Mouse (Mus musculus): ENCODE data around the gene 1700123O20Rik. TPM values are rescaled to one million over a fixed set of nuclear protein-coding genes. Genes with fewer than 3 reads are reported as not detected.
A peak's percentile ranks its signal among the peaks of the same experiment; 100 is the strongest.

Gene 1700123O20Rik
- 84.9 and 89.0 TPM in 2 replicates for polyA plus RNA-seq (2016; fragmentation: Nextera tagmentation; extraction: Ambion mirVana)

GRCm38 (mm10) chr14:54686063-54686521 lies at the start of gene 1700123O20Rik:
1700123O20Rik (plus strand) TSS chr14:54686216.
- H3K9ac ChIP-seq (replicated peaks), result peak within 1 kb of the TSS; percentile 83
- H3K4me3 ChIP-seq, result peak within 1 kb of the TSS; percentile 75
- H3K27ac ChIP-seq (replicated peaks), result peak within 1 kb of the TSS; percentile 92
- no peaks in the 10 kb centered on the region for H3K27me3 ChIP-seq
- peak; percentile 77 for ATAC-seq (ENCODE audit: low FRiP score, low read depth)
- peaks cover 23% of the 10 kb centered on the region for H3K4me1 ChIP-seq
- H3K36me3 ChIP-seq, result peaks cover 49% of the 10 kb centered on the region
- under 1% methylated on average over 41 of the region's 41 CpGs for WGBS
- peak within 1 kb of the TSS; percentile 83 for H3K4me2 ChIP-seq (replicated peaks)
- no peaks in the 10 kb centered on the region for H3K9me3 ChIP-seq

GRCm38 (mm10) chr14:54636954-54637353 lies 49.1 kb upstream of the 1700123O20Rik start:
- peaks cover 18% of the 10 kb centered on the region for H3K4me1 ChIP-seq
- H3K4me2 ChIP-seq (replicated peaks), result no peak overlapping the region
- no peak overlapping the region for H3K9ac ChIP-seq (replicated peaks)
- peaks cover 67% of the 10 kb centered on the region for H3K36me3 ChIP-seq
- WGBS, result 55% methylated on average over 8 of the region's 8 CpGs
- no peak for ATAC-seq (ENCODE audit: low FRiP score, low read depth)
- H3K9me3 ChIP-seq, result no peaks in the 10 kb centered on the region
- no peaks in the 10 kb centered on the region; the same call in 1 of the 2 replicates for H3K27me3 ChIP-seq
- no peak overlapping the region for H3K4me3 ChIP-seq
- H3K27ac ChIP-seq (replicated peaks), result no peak overlapping the region

- H3K4me2 ChIP-seq (replicated peaks), result no peak overlapping the region
- no peak for ATAC-seq (ENCODE audit: low FRiP score, low read depth)
- peaks cover 65% of the 10 kb centered on the region for H3K36me3 ChIP-seq
These were observed 47.8 kb upstream of the 1700123O20Rik start for GRCm38 (mm10) chr14:54638210-54638609.

DNA sequence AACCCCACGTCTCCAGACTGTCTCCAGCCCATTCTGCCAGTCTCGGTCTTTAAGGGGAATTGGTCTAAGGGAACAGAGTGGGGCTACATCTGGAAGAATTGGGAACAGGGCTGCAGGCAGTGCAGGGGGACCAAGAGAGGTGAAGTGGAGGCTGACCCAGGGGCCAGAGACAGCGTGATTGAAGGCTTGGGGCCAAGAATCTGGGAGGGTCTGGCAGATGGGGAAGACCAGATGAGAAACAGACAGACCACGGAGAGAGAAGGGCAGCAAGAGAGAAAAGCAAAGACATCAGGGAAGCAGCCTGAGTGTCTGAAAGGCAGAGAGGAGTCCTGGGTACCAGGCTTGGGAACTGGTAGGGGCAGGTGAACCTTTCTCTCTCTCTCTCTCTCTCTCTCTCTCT lies 45.9 kb upstream of the 1700123O20Rik start:
- H3K4me1 ChIP-seq, result peaks cover 18% of the 10 kb centered on the region
- peaks cover 68% of the 10 kb centered on the region for H3K36me3 ChIP-seq
- H3K4me2 ChIP-seq (replicated peaks), result peak overlapping the region; percentile 91
- peak overlapping the region; percentile 73 for H3K4me3 ChIP-seq
- no peaks in the 10 kb centered on the region for H3K9me3 ChIP-seq
- no peaks in the 10 kb centered on the region for H3K27me3 ChIP-seq
- WGBS, result 25% methylated on average over 4 of the region's 4 CpGs
- H3K9ac ChIP-seq (replicated peaks), result peak overlapping the region; percentile 86
- no peak overlapping the region for H3K27ac ChIP-seq (replicated peaks)
- ATAC-seq (ENCODE audit: low FRiP score, low read depth), result no peak

More at GRCm38 (mm10) chr14:54638210-54638609, 47.8 kb upstream of the 1700123O20Rik start:
- 72% methylated on average over 5 of the region's 5 CpGs for WGBS
- no peak overlapping the region for H3K4me3 ChIP-seq
- peaks cover 18% of the 10 kb centered on the region for H3K4me1 ChIP-seq
- no peaks in the 10 kb centered on the region for H3K9me3 ChIP-seq
- H3K27ac ChIP-seq (replicated peaks), result no peak overlapping the region
- H3K27me3 ChIP-seq, result no peaks in the 10 kb centered on the region
- no peak overlapping the region for H3K9ac ChIP-seq (replicated peaks)

DNA sequence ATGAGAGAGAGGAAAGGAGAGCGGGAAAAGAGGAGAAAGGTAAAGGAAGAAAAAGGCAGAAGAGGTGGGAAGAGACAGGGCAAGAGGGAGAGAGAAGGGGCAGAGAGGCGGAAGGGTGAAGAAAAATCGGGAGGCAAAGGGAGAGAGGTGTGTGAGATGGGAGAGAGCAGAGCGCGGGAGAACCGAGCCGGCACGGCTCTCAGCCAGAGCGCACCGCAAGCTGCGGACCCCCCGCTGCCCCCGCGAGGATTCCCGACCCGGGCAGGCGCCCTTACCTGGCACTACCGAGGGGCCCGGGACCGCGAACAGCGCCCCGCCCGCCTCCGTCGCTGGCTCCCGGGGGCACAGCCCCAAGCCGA lies 45.1 kb upstream of the 1700123O20Rik start, which contains the start of gene Gm17606:
TSS of gene Gm17606 (plus strand) at position 7 of the 359 bp plus-strand sequence.
- Histone ChIP-seq H3K4me2 (replicated peaks) (peak within 1 kb of the TSS; percentile 91), H3K4me1 (peaks cover 18% of the 10 kb centered on the region), H3K9me3 (no peaks in the 10 kb centered on the region), H3K27me3 (no peaks in the 10 kb centered on the region), H3K27ac (replicated peaks) (peak within 1 kb of the TSS; percentile 92), H3K9ac (replicated peaks) (peak within 1 kb of the TSS; percentile 86), H3K4me3 (peak within 1 kb of the TSS; percentile 73), H3K36me3 (peaks cover 71% of the 10 kb centered on the region)
- no peak for ATAC-seq (ENCODE audit: low FRiP score, low read depth)
- under 1% methylated on average over 28 of the region's 28 CpGs for WGBS

DNA sequence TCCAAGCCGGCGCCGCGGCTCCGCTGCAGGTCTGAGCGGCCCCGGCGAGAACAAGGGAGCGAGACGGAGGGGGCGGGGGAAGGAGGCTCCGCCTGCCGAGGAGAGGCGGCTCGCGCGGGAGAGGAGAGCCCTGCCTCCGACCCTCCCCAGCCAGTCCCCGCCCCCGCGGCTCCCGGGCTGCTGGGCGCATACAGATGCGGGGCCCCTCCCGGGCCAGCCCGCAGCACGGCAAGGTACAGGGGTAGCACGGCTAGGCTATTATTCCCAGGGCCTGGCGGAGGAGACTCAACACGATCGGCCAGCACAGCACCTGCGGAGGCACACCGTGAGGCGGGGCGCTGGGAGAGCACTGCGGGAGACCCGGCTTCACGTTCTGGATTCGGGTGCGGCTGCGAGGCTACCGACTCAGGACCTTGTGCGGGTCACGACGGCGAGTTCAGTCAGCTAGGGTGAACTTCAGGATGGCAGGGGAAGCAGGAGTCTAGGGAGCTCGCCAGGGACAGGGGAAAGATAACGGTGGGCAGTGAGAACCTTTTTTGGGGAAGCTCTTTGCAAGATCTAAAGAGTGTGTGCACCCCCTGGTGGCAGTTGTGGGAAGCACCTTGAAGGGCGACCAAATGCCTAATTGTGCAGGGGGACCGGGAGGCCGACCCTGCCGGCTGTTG lies 44.6 kb upstream of the 1700123O20Rik start, which contains the start of gene Cdh24:
TSS of gene Cdh24 (minus strand) at position 60 of the 665 bp plus-strand sequence.
- ATAC-seq (ENCODE audit: low FRiP score, low read depth), result peak; percentile 90
- H3K27ac ChIP-seq (replicated peaks), result peak within 1 kb of the TSS; percentile 92
- no peaks in the 10 kb centered on the region for H3K27me3 ChIP-seq
- H3K4me1 ChIP-seq, result peaks cover 18% of the 10 kb centered on the region
- no peaks in the 10 kb centered on the region for H3K9me3 ChIP-seq
- H3K4me3 ChIP-seq, result peak within 1 kb of the TSS; percentile 73
- peaks cover 71% of the 10 kb centered on the region for H3K36me3 ChIP-seq
- WGBS, result under 1% methylated on average over 33 of the region's 52 CpGs
- peak within 1 kb of the TSS; percentile 86 for H3K9ac ChIP-seq (replicated peaks)
- H3K4me2 ChIP-seq (replicated peaks), result peak within 1 kb of the TSS; percentile 91

DNA sequence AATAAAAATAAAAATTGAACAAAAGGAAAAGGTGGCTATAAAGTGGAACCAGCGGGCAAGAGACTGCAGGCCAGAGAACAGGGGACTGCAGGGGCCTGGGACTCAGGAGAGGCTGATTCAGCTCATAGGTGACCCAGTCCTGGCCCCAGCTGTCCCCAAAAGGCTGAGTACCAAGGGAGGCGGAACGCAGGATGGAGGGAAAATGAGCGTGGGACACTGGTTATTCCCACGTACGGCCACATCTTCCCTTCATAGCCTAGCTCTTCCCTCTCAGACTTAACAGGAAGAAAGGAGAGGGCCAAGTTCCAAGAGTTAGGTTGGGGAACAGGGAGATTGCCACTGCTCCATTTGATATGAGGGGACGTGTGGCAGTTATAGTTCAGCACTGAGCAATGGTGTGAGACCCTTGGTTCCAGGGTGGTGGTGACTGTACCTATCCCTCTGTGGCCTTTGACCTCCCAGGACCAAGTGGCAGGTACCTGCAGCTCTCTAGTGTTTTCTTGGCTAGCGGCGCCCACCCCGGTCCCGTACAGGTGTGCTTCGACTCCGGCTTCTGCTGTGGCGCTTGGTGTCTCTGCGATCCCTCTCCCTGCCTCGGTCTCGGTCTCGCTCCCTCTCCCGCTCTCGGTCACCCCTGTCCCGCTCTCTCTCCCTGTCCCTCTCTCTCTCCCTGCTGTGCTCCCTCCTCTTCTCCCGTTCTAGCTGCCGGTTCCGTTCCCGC lies 43.6 kb upstream of the 1700123O20Rik start:
- H3K4me1 ChIP-seq, result peaks cover 18% of the 10 kb centered on the region
- 77% methylated on average over 25 of the region's 25 CpGs for WGBS
- H3K27ac ChIP-seq (replicated peaks), result 0 out of 2 replicates have a peak overlapping the region, but pooled peaks have one; percentile 92
- peaks cover 72% of the 10 kb centered on the region for H3K36me3 ChIP-seq
- ATAC-seq (ENCODE audit: low FRiP score, low read depth), result no peak
- H3K4me3 ChIP-seq, result no peak overlapping the region
- no peaks in the 10 kb centered on the region for H3K27me3 ChIP-seq
- H3K4me2 ChIP-seq (replicated peaks), result no peak overlapping the region
- no peak overlapping the region for H3K9ac ChIP-seq (replicated peaks)
- no peaks in the 10 kb centered on the region for H3K9me3 ChIP-seq

GRCm38 (mm10) chr14:54643011-54643410 lies 43.0 kb upstream of the 1700123O20Rik start:
- no peak for ATAC-seq (ENCODE audit: low FRiP score, low read depth)
- Histone ChIP-seq H3K4me1 (peaks cover 18% of the 10 kb centered on the region), H3K4me2 (replicated peaks) (no peak overlapping the region), H3K27ac (replicated peaks) (peak overlapping the region; percentile 8; the same call in 1 of the 2 replicates), H3K36me3 (peaks cover 72% of the 10 kb centered on the region), H3K4me3 (no peak overlapping the region), H3K9ac (replicated peaks) (no peak overlapping the region), H3K27me3 (no peaks in the 10 kb centered on the region), H3K9me3 (no peaks in the 10 kb centered on the region)
- WGBS, result 86% methylated on average over 2 of the region's 2 CpGs

- Histone ChIP-seq H3K9ac (replicated peaks) (no peak overlapping the region), H3K4me3 (no peak overlapping the region), H3K9me3 (no peaks in the 10 kb centered on the region), H3K27me3 (no peaks in the 10 kb centered on the region), H3K36me3 (peaks cover 71% of the 10 kb centered on the region), H3K27ac (replicated peaks) (no peak overlapping the region), H3K4me1 (peaks cover 20% of the 10 kb centered on the region), H3K4me2 (replicated peaks) (no peak overlapping the region)
- no peak for ATAC-seq (ENCODE audit: low FRiP score, low read depth)
- 95% methylated on average over 9 of the region's 9 CpGs for WGBS
These were observed 41.7 kb upstream of the 1700123O20Rik start for GRCm38 (mm10) chr14:54644294-54644693.

DNA sequence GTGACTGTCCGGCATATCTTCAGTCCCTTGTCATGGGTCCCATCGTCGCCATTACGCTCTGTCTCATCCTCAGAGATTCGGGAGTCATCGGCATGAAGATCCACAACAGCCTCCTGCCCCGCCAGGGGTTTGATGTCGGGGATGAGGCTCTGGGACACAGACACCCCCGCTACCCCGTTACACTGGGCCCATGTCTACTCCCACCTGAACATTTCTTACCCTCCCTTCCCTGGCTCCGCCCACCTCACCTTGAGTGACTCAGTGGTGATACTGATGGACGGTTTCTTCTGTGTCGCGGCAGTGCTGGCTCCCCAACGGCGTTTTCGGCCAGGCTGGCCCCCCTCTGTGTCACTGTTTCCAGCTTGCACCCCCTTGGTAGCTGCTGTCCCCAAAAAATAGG lies 39.6 kb upstream of the 1700123O20Rik start:
- H3K36me3 ChIP-seq, result peaks cover 90% of the 10 kb centered on the region
- no peak overlapping the region for H3K27ac ChIP-seq (replicated peaks)
- no peak overlapping the region for H3K4me3 ChIP-seq
- peaks cover 26% of the 10 kb centered on the region for H3K4me1 ChIP-seq
- no peak for ATAC-seq (ENCODE audit: low FRiP score, low read depth)
- WGBS, result 95% methylated on average over 17 of the region's 17 CpGs
- H3K4me2 ChIP-seq (replicated peaks), result no peak overlapping the region
- no peak overlapping the region for H3K9ac ChIP-seq (replicated peaks)
- H3K9me3 ChIP-seq, result no peaks in the 10 kb centered on the region
- no peaks in the 10 kb centered on the region for H3K27me3 ChIP-seq

DNA sequence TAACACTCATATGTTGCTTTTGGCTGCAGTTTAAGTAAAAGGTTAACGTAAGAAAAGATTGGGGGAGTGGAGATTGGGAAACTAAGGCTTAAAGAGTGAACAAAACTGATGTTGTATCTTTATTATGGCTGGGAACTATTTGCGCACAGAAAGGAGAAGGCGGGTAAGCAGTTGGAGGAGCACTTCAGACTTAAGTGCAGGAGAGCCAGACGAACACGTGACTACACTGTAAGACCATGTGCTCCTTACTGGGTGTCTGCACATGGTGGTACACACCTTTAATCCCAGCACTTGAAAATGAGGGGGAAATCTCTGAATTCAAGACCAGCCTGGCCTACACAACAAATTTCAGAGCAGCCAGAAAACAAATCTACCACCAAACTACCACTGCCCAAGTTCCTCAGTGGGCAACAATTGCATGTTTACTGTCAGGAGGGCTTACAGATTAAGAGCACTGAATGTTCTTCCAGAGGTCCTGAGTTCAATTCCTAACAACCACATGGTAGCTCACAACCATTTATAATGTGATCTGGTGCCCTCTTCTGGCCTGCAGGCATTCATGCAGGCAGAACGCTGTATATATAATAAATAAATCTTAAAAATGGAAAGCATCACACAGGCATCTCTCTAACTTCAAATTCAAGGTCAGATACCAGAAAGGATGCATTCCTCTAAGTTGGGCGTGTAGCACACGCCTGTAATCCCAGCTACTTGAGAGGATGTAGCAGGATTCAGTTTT lies 38.9 kb upstream of the 1700123O20Rik start:
- H3K36me3 ChIP-seq, result peaks cover 92% of the 10 kb centered on the region
- H3K4me1 ChIP-seq, result peaks cover 32% of the 10 kb centered on the region
- H3K27me3 ChIP-seq, result no peaks in the 10 kb centered on the region
- 93% methylated on average over 8 of the region's 8 CpGs for WGBS
- H3K4me2 ChIP-seq (replicated peaks), result no peak overlapping the region
- ATAC-seq (ENCODE audit: low FRiP score, low read depth), result no peak
- H3K9me3 ChIP-seq, result no peaks in the 10 kb centered on the region
- no peak overlapping the region for H3K4me3 ChIP-seq
- H3K9ac ChIP-seq (replicated peaks), result no peak overlapping the region
- H3K27ac ChIP-seq (replicated peaks), result no peak overlapping the region

All from midbrain, embryonic 12.5 days (tissue).